Mouse (Mus musculus) CH12.LX (cell line): Measurements from ENCODE around the gene Lipc. TPM values are rescaled to one million over a fixed set of nuclear protein-coding genes. Genes with fewer than 3 reads are reported as not detected.

ENCODE experiments used
- DNase-seq: peaks from one replicate; pipeline ENCODE4 v3.0.0-alpha.2; 2013; ENCODE audit errors: extremely low read depth
- H3K27ac ChIP-seq: 2 replicates; pipeline ENCODE4 v1.5.1; 2012; ENCODE audit warnings: low read depth, mild to moderate bottlenecking, control low read depth, moderate library complexity; ENCODE audit not compliant: insufficient read depth
- H3K27me3 ChIP-seq: replicated peaks from 2 replicates; pipeline ENCODE3; 2012; ENCODE audit warnings: inconsistent platforms
- H3K36me3 ChIP-seq, 2 experiments: replicated peaks in 1 of 2; 2 replicates each; pipeline versions ENCODE3 to v1.6.1; 2012; ENCODE audit warnings: inconsistent platforms in 1 of 2, low read length in 1 of 2, mild to moderate bottlenecking in 1 of 2, mixed read lengths in 1 of 2, moderate library complexity in 1 of 2; ENCODE audit not compliant: control insufficient read depth in 1 of 2, insufficient read depth in 1 of 2
- H3K4me1 ChIP-seq, 2 experiments: 2 replicates each; pipeline ENCODE4 v1.6.1; 2012; ENCODE audit warnings: inconsistent platforms in 1 of 2, moderate library complexity in 1 of 2; ENCODE audit not compliant: insufficient read depth in 2 of 2, control insufficient read depth in 1 of 2
- H3K4me2 ChIP-seq: 2 replicates; pipeline ENCODE4 v1.6.1; 2012; ENCODE audit warnings: low read depth, mild to moderate bottlenecking, control low read depth; ENCODE audit not compliant: poor library complexity, insufficient read depth, severe bottlenecking
- H3K4me3 ChIP-seq, 3 experiments: fragments of 150-350 bp in 1 of 3; sonication (generic) in 1 of 3; replicated peaks in 1 of 3; 2 replicates each; pipeline versions ENCODE3 to v1.5.1; 2011 to 2012; ENCODE audit warnings: low read depth in 2 of 3, low read length in 2 of 3, mild to moderate bottlenecking in 2 of 3, moderate library complexity in 2 of 3, control low read depth in 1 of 3, improper control_type of control experiment in 1 of 3, inconsistent platforms in 1 of 3, mixed read lengths in 1 of 3; ENCODE audit not compliant: poor library complexity in 1 of 3
- H3K79me2 ChIP-seq: replicated peaks from 2 replicates; pipeline ENCODE4 v1.6.1; 2012; ENCODE audit warnings: mild to moderate bottlenecking, moderate library complexity; ENCODE audit not compliant: control insufficient read depth, poor library complexity, insufficient read depth, severe bottlenecking; ENCODE audit errors: extremely low read depth
- H3K9ac ChIP-seq: 2 replicates; pipeline ENCODE4 v1.6.1; 2012; ENCODE audit warnings: low read depth, mild to moderate bottlenecking, control low read depth, moderate library complexity; ENCODE audit not compliant: insufficient read depth
- H3K9me3 ChIP-seq: replicated peaks from 2 replicates; pipeline ENCODE3; 2012; ENCODE audit warnings: low read length, inconsistent platforms, mixed read lengths
- BHLHE40 ChIP-seq: IDR thresholded peaks from 2 replicates; pipeline ENCODE4 v1.6.1; 2011; ENCODE audit warnings: mild to moderate bottlenecking, low read depth, low read length, improper control_type of control experiment
- E2F4 ChIP-seq: IDR thresholded peaks from 2 replicates; pipeline ENCODE4 v1.6.1; 2011; ENCODE audit warnings: low read depth, low read length, improper control_type of control experiment; ENCODE audit not compliant: insufficient replicate concordance
- ELF1 ChIP-seq: IDR thresholded peaks from 2 replicates; pipeline ENCODE4 v1.6.1; 2014; ENCODE audit warnings: low read depth, mild to moderate bottlenecking, inconsistent platforms, low read length, improper control_type of control experiment
- ETS1 ChIP-seq: conservative IDR thresholded peaks from 2 replicates; pipeline ENCODE4 v1.6.1; 2012; ENCODE audit warnings: low read depth, mild to moderate bottlenecking, inconsistent platforms, low read length, improper control_type of control experiment, moderate library complexity
- GABPA ChIP-seq: IDR thresholded peaks from 2 replicates; pipeline ENCODE4 v1.6.1; 2012; ENCODE audit warnings: low read depth, low read length, improper control_type of control experiment, inconsistent platforms; ENCODE audit not compliant: insufficient replicate concordance
- HCFC1 ChIP-seq: IDR thresholded peaks from 2 replicates; pipeline ENCODE4 v1.6.1; 2012; ENCODE audit warnings: low read depth, mild to moderate bottlenecking, inconsistent platforms, low read length, improper control_type of control experiment
- JUN ChIP-seq: IDR thresholded peaks from 2 replicates; pipeline ENCODE4 v1.6.1; 2011; ENCODE audit warnings: low read depth, mild to moderate bottlenecking, low read length, improper control_type of control experiment, moderate library complexity; ENCODE audit not compliant: insufficient read depth
- KAT2A ChIP-seq: IDR thresholded peaks from 2 replicates; pipeline ENCODE4 v1.6.1; 2012; ENCODE audit warnings: low read length, improper control_type of control experiment, inconsistent platforms; ENCODE audit not compliant: insufficient replicate concordance
- MAFK ChIP-seq: IDR thresholded peaks from 2 replicates; pipeline ENCODE4 v1.6.1; 2011; ENCODE audit warnings: low read length, improper control_type of control experiment; ENCODE audit not compliant: insufficient replicate concordance
- MAZ ChIP-seq: IDR thresholded peaks from 2 replicates; pipeline ENCODE4 v1.6.1; 2012; ENCODE audit warnings: low read depth, mild to moderate bottlenecking, inconsistent platforms, low read length, improper control_type of control experiment, moderate library complexity
- MEF2A ChIP-seq: IDR thresholded peaks from 2 replicates; pipeline ENCODE4 v1.6.1; 2014; ENCODE audit warnings: low read depth, mild to moderate bottlenecking, inconsistent platforms, low read length, improper control_type of control experiment, borderline replicate concordance
- NELFE ChIP-seq: IDR thresholded peaks from 2 replicates; pipeline ENCODE4 v1.6.1; 2011; ENCODE audit warnings: low read depth, low read length, improper control_type of control experiment
- PAX5 ChIP-seq: IDR thresholded peaks from 2 replicates; pipeline ENCODE4 v1.6.1; 2012; ENCODE audit warnings: low read length, inconsistent platforms, mixed read lengths
- POLR2AphosphoS2 ChIP-seq: IDR thresholded peaks from 2 replicates; pipeline ENCODE4 v1.6.1; 2011; ENCODE audit warnings: low read depth, low read length, improper control_type of control experiment
- RCOR1 ChIP-seq: conservative IDR thresholded peaks from 2 replicates; pipeline ENCODE4 v1.6.1; 2012; ENCODE audit warnings: low read depth, mild to moderate bottlenecking, inconsistent platforms, low read length, improper control_type of control experiment
- SIN3A ChIP-seq: IDR thresholded peaks from 2 replicates; pipeline ENCODE4 v1.6.1; 2012; ENCODE audit warnings: low read length, improper control_type of control experiment, inconsistent platforms
- TBP ChIP-seq: conservative IDR thresholded peaks from 2 replicates; pipeline ENCODE4 v1.6.1; 2011; ENCODE audit warnings: low read depth, low read length, improper control_type of control experiment
- UBTF ChIP-seq: IDR thresholded peaks from 2 replicates; pipeline ENCODE4 v1.6.1; 2012; ENCODE audit warnings: low read depth, mild to moderate bottlenecking, inconsistent platforms, low read length, improper control_type of control experiment, moderate library complexity
- USF2 ChIP-seq: conservative IDR thresholded peaks from 2 replicates; pipeline ENCODE4 v1.6.1; 2011; ENCODE audit warnings: low read depth, low read length, improper control_type of control experiment
- ZC3H11A ChIP-seq: IDR thresholded peaks from 2 replicates; pipeline ENCODE4 v1.6.1; 2012; ENCODE audit warnings: low read depth, mild to moderate bottlenecking, inconsistent platforms, low read length, improper control_type of control experiment
- ZNF384 ChIP-seq: IDR thresholded peaks from 2 replicates; pipeline ENCODE4 v1.6.1; 2012; ENCODE audit warnings: low read depth, low read length, improper control_type of control experiment, inconsistent platforms
- dilution Hi-C: fragments of 300-500 bp; cut with MboI; formaldehyde crosslinking; loops from 2 replicates; pipeline ENCODE4 v1.14.3; 2020; ENCODE audit warnings: low sequenced_read_pairs; ENCODE audit not compliant: extremely low pct_unique_long_range_greater_than_20kb, extremely low pct_ligation_motif_present
- in situ Hi-C: fragments of 300-500 bp; cut with MboI; formaldehyde crosslinking; loops from 3 replicates; pipeline ENCODE4 v1.14.3; 2019; ENCODE audit warnings: low sequenced_read_pairs, low pct_ligation_motif_present, low pct_unique_long_range_greater_than_20kb, mixed read lengths
- polyA plus RNA-seq: library from polyadenylated mRNA; unstranded; fragments of >175 nt; gene quantifications from 2 replicates; pipeline ENCODE4 v1.2.1, GENCODE M21; 2012; ENCODE audit warnings: low read depth; ENCODE audit not compliant: insufficient read length
- total RNA-seq, 2 experiments: library from RNA; depleted of rRNA; stranded (reverse); fragments of 300-350 nt in 1 of 2; fragments of >200 nt in 1 of 2; gene quantifications; 2 replicates each; pipeline ENCODE4 v1.2.3; 2012 to 2014

The Lipc gene
- total and polyA plus RNA-seq, 3 experiments: 5.2 to 24.5 (median 8.6) TPM

DNA sequence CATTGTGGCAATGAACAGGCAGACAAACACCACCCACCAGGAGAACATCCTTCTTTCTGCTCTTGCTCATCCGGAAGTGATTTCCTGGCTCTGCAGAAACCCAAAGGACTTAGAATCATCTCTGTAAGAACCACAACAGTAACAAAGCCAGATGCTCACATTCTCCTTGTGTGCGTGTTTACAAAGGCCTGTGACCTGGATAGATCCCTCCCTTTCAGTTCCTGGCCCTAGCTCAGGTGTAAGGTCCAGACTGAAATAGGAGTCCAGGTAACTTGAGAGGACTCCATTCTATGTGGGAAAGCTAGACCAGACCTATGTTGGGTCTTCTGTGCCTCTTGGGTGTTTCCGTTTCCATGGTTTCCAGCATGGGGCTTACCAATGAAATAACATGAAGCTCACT, 32.8 kb downstream of the Lipc start:
- no peak for DNase-seq
- H3K36me3 ChIP-seq: no peaks in the 10 kb centered on the region
- dilution Hi-C loops: no loop called here
- no peak overlapping the region for H3K4me3 ChIP-seq
- H3K4me2 ChIP-seq: no peak overlapping the region
- H3K27me3 ChIP-seq: no peaks in the 10 kb centered on the region
- no peaks in the 10 kb centered on the region for H3K79me2 ChIP-seq
- H3K4me1 ChIP-seq: no peaks in the 10 kb centered on the region
- H3K9ac ChIP-seq: no peak overlapping the region
- no peak overlapping the region for H3K27ac ChIP-seq
- H3K9me3 ChIP-seq: no peaks in the 10 kb centered on the region
- no peak for TF ChIP-seq ETS1
- TF ChIP-seq HCFC1: no peak
- no peak for TF ChIP-seq TBP
- TF ChIP-seq ZC3H11A: no peak
- TF ChIP-seq MAZ: no peak
- no peak for TF ChIP-seq MAFK
- no peak for TF ChIP-seq JUN
- no peak for TF ChIP-seq PAX5
- in situ Hi-C loops: no loop called here

DNA sequence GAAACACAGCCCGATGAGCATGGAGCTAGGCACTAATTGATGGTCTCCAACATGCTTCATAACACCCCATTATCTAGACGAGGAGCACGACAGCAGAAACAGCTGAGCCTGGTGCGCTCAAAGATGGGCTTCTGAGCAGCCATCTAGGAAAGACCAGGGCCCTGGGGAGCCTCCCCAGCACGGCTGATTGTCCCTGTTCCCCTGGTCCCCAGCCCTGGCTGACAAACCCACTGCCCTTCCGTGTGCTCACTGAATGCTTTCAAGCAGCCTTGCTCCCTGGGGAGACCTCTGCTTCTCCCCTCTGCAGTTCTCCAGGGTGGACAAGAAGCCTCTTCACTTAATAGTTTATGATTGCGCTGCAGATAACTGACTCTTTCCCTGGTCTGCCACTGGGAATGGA, 35.5 kb downstream of the Lipc start:
- Histone ChIP-seq H3K36me3 (no peaks in the 10 kb centered on the region), H3K4me1 (no peaks in the 10 kb centered on the region), H3K4me3 (no peak overlapping the region), H3K79me2 (no peaks in the 10 kb centered on the region), H3K27ac (no peak overlapping the region), H3K27me3 (no peaks in the 10 kb centered on the region), H3K4me2 (no peak overlapping the region), H3K9me3 (no peaks in the 10 kb centered on the region), H3K9ac (no peak overlapping the region)
- no peak for DNase-seq
- in situ Hi-C loops (no loop called here), dilution Hi-C loops (no loop called here)
- no peak for TF ChIP-seq KAT2A
- TF ChIP-seq ELF1: no peak
- no peak for TF ChIP-seq E2F4
- no peak for TF ChIP-seq MAZ
- TF ChIP-seq UBTF: no peak
- no peak for TF ChIP-seq NELFE
- TF ChIP-seq MEF2A: no peak
- TF ChIP-seq ZNF384: no peak
- no peak for TF ChIP-seq SIN3A
- TF ChIP-seq BHLHE40: no peak
- TF ChIP-seq POLR2AphosphoS2: no peak
- TF ChIP-seq USF2: no peak
- no peak for TF ChIP-seq GABPA
- no peak for TF ChIP-seq RCOR1
- TF ChIP-seq ETS1: no peak
